In the genomic region with DNA sequence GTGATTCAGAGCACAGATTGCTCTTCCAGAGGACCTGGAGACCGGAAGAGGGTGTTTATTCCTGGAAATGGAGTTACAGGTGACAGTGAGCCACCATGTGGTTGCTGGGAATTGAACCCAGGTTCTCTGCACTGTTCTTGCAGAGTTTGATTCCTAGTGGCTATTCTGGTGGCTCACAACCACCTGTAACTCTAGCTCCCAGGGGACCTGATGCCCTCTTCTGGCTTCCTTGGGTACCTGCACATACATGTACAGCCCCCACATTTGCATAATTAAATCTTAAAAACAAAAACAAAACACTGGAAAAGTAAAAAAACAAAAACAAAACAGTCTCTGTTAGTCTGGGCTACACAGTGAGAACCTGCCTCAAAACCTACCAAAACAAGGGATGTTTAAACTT, we compare ENCODE assay signal across 18 mouse cellular contexts. TPM values are rescaled to one million over a fixed set of nuclear protein-coding genes. Genes with fewer than 3 reads are reported as not detected.
DNase-seq lines count a peak whose midpoint lies in the region; ATAC-seq and TF ChIP-seq lines count a peak whose summit lies in the region.
"Had no signal": no experiment of that assay in that cellular context is flagged by ENCODE, and none has a peak within 500 bp of the region (broad histone marks: within the 10 kb centered on the region; RNA-seq: fewer than 3 reads in every experiment).

No protein-coding gene starts in this region.

- no peak for ATAC-seq in hindbrain, postnatal 0 days
- no peak for ATAC-seq in hindbrain, embryonic 13.5 days (ENCODE audit: low FRiP score)
- ATAC-seq in lung, postnatal 0 days = no peak

- no peaks in the 10 kb centered on the region for H3K9me3 ChIP-seq in hindbrain, postnatal 0 days (ENCODE audit: low read length)
- no peaks in the 10 kb centered on the region for H3K9me3 ChIP-seq in hindbrain, embryonic 13.5 days
- H3K9me3 ChIP-seq in lung, postnatal 0 days (ENCODE audit: low read length) = no peaks in the 10 kb centered on the region
- H3K9me3 ChIP-seq: embryonic facial prominence, embryonic 10.5 days had no signal

- no peak overlapping the region for H3K4me2 ChIP-seq in hindbrain, postnatal 0 days (ENCODE audit: low read depth, low read length)
- H3K4me2 ChIP-seq in hindbrain, embryonic 13.5 days = no peak overlapping the region
- no peak overlapping the region for H3K4me2 ChIP-seq in lung, postnatal 0 days (replicated peaks; ENCODE audit: low read depth, low read length)

- TF ChIP-seq EP300 in lung, postnatal 0 days (IDR thresholded peaks at IDR 0.05) = no peak

- WGBS in hindbrain, postnatal 0 days = 67% methylated on average over 1 of the region's 1 CpGs
- 89% methylated on average over 1 of the region's 1 CpGs for WGBS in hindbrain, embryonic 13.5 days
- WGBS in lung, postnatal 0 days = 29% methylated on average over 1 of the region's 1 CpGs

- peaks cover 10% of the 10 kb centered on the region for H3K4me1 ChIP-seq in hindbrain, postnatal 0 days (ENCODE audit: insufficient read depth, low read length)
- peaks cover 23% of the 10 kb centered on the region for H3K4me1 ChIP-seq in hindbrain, embryonic 13.5 days (replicated peaks)
- peaks cover 5% of the 10 kb centered on the region; the same call in 1 of the 2 replicates for H3K4me1 ChIP-seq in lung, postnatal 0 days (ENCODE audit: insufficient read depth, low read depth, low read length)

- H3K27ac ChIP-seq in hindbrain, postnatal 0 days = no peak overlapping the region
- no peak overlapping the region for H3K27ac ChIP-seq in hindbrain, embryonic 13.5 days
- no peak overlapping the region for H3K27ac ChIP-seq in lung, postnatal 0 days (ENCODE audit: low read length)
- H3K27ac ChIP-seq: embryonic facial prominence, embryonic 10.5 days; liver, embryonic 14.5 days had no signal

- peak; percentile 20 for DNase-seq in hindbrain, postnatal 0 days (ENCODE audit: low spot score)
- peak; percentile 14 for DNase-seq in lung, postnatal 0 days (ENCODE audit: low spot score)
- DNase-seq in lung, adult 18-20 months = no peak
- peak; percentile 36 for DNase-seq in A20 (ENCODE audit: low read depth, low spot score)
- DNase-seq in NIH3T3 (ENCODE audit: low read depth) = peak; percentile 17
- DNase-seq in spleen, postnatal 36 days (ENCODE audit: low spot score in 2 of 2) = no peak
- no peak for DNase-seq in urinary bladder, postnatal 25 days (ENCODE audit: low spot score)
- DNase-seq: adrenal gland, postnatal 10 days; cerebellum, adult 9-10 months; gastrocnemius, postnatal 14 days; heart, postnatal 36 days; kidney, postnatal 4 days; midbrain, embryonic 14.5 days; right cerebral cortex, postnatal 14 days had no signal

- no peak overlapping the region for H3K9ac ChIP-seq in hindbrain, postnatal 0 days (replicated peaks; ENCODE audit: low read length)
- no peak overlapping the region for H3K9ac ChIP-seq in hindbrain, embryonic 13.5 days
- no peak overlapping the region for H3K9ac ChIP-seq in lung, postnatal 0 days (replicated peaks; ENCODE audit: low read depth)
- H3K9ac ChIP-seq: liver, embryonic 14.5 days had no signal

- H3K27me3 ChIP-seq in hindbrain, postnatal 0 days (ENCODE audit: insufficient read depth, low read length) = peaks cover 18% of the 10 kb centered on the region
- H3K27me3 ChIP-seq in hindbrain, embryonic 13.5 days = peaks cover 48% of the 10 kb centered on the region
- H3K27me3 ChIP-seq in lung, postnatal 0 days (replicated peaks; ENCODE audit: insufficient read depth, low read length) = peaks cover 25% of the 10 kb centered on the region

- TF ChIP-seq CTCF in hindbrain, postnatal 0 days (IDR thresholded peaks at IDR 0.05; ENCODE audit: low read depth) = peak; percentile 46
- peak; percentile 37 for TF ChIP-seq CTCF in lung, postnatal 0 days (IDR thresholded peaks at IDR 0.05)

- H3K4me3 ChIP-seq in hindbrain, postnatal 0 days (ENCODE audit: low read length) = no peak overlapping the region
- no peak overlapping the region for H3K4me3 ChIP-seq in hindbrain, embryonic 13.5 days
- H3K4me3 ChIP-seq in lung, postnatal 0 days (ENCODE audit: low read depth, low read length) = no peak overlapping the region
- H3K4me3 ChIP-seq: embryonic facial prominence, embryonic 10.5 days; erythroblast, embryonic 14.5 days had no signal

- H3K36me3 ChIP-seq in hindbrain, postnatal 0 days (ENCODE audit: insufficient read depth, low read length) = no peaks in the 10 kb centered on the region
- H3K36me3 ChIP-seq in hindbrain, embryonic 13.5 days = no peaks in the 10 kb centered on the region
- H3K36me3 ChIP-seq in lung, postnatal 0 days (ENCODE audit: insufficient read depth, low read length) = no peaks in the 10 kb centered on the region
- H3K36me3 ChIP-seq: embryonic facial prominence, embryonic 10.5 days had no signal

RNA-seq across cellular contexts. Expression of a gene that starts 2.6 kb away (rescaled TPM):
- total RNA-seq in hindbrain, postnatal 0 days (2014; rRNA removed) = 10.9 and 11.3 TPM in 2 replicates
- polyA plus RNA-seq in hindbrain, postnatal 0 days (2015; fragmentation: Nextera tagmentation; extraction: Ambion mirVana) = 10.9 TPM in 2 replicates
- 9.4 and 9.5 TPM in 2 replicates for polyA plus RNA-seq in hindbrain, embryonic 13.5 days (2015; fragmentation: Nextera tagmentation; extraction: Ambion mirVana)
- 1.7 and 2.9 TPM in 2 replicates for polyA plus RNA-seq in lung, postnatal 0 days (2015; fragmentation: Nextera tagmentation; extraction: Ambion mirVana)
- polyA plus RNA-seq: erythroblast, embryonic 14.5 days had no signal

Comparison
In these comparisons a context has a peak if more than half of its experiments do, and no peak if none do; other contexts are left out.
1. DNase-seq: peak in hindbrain, postnatal 0 days (single experiment), lung, postnatal 0 days (single experiment), A20 (single experiment) and NIH3T3 (single experiment); none in lung, adult 18-20 months (0 of 2), spleen, postnatal 36 days (0 of 2) and urinary bladder, postnatal 25 days (single experiment).